Mouse (Mus musculus): ENCODE measurements at regions not wholly inside any gene's neighbourhood (a gene's known extent, or its start where the extent isn't known, plus 50 kb on each side); places are given as distances from the start of the nearest gene placed in this dataset.

GRCm38 (mm10) chr9:41740536-41740935, 383.6 kb downstream of the Sorl1 start:
- TF ChIP-seq CTCF (IDR thresholded peaks at IDR 0.05; ENCODE audit: low read depth, low read length) (no peak), TAL1 (conservative IDR thresholded peaks at IDR 0.05; ENCODE audit: low read depth, low read length) (no peak), GATA1 (IDR thresholded peaks at IDR 0.05; ENCODE audit: borderline replicate concordance, low read length) (no peak)

Data from G1E (cell line).